Mouse (Mus musculus): ENCODE results near the gene Tfb2m. TPM values are rescaled to one million over a fixed set of nuclear protein-coding genes. Genes with fewer than 3 reads are reported as not detected.

Tfb2m gene
- polyA plus RNA-seq, 1 experiment from 2014 or later: 38.9 TPM

DNA sequence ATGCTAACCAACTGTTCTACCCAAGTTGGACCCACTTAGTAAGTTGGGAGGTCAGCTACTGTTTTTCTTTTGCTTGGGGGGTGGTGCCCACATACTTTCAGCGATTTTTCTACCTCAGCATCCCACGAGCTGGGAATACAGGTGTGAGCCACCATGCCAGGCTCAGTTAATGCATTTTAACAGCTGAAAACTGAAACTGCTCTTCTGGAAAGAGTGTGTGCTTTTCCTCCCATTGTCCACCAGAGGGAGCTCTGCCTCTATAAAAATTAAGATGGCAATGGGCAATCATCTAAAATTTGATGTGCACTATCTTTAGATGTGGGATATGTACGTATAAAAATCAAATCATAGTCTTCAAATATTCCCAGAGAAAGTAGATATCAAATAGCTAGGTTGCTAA lies 43.5 kb downstream of the Tfb2m start:
- no peak overlapping the region for H3K4me3 ChIP-seq (replicated peaks; ENCODE audit: low read depth, low read length)
- no peak overlapping the region for H3K4me2 ChIP-seq (ENCODE audit: low read length)
- ATAC-seq (replicated peaks; ENCODE audit: low FRiP score, low read depth) (no peak), DNase-seq (ENCODE audit: low spot score) (peak; percentile 57)
- H3K4me1 ChIP-seq (replicated peaks; ENCODE audit: insufficient read depth, low read length): no peaks in the 10 kb centered on the region
- no peak overlapping the region for H3K9ac ChIP-seq (ENCODE audit: low read depth, low read length)
- no peaks in the 10 kb centered on the region for H3K36me3 ChIP-seq (ENCODE audit: insufficient read depth, low read length)
- H3K27me3 ChIP-seq (ENCODE audit: insufficient read depth, low read length): no peaks in the 10 kb centered on the region
- WGBS: 13% methylated on average over 3 of the region's 3 CpGs
- TF ChIP-seq CTCF (IDR thresholded peaks at IDR 0.05; ENCODE audit: low read depth): peak; percentile 84
- H3K9me3 ChIP-seq (replicated peaks; ENCODE audit: low read length): no peaks in the 10 kb centered on the region
- H3K27ac ChIP-seq: no peak overlapping the region

DNA sequence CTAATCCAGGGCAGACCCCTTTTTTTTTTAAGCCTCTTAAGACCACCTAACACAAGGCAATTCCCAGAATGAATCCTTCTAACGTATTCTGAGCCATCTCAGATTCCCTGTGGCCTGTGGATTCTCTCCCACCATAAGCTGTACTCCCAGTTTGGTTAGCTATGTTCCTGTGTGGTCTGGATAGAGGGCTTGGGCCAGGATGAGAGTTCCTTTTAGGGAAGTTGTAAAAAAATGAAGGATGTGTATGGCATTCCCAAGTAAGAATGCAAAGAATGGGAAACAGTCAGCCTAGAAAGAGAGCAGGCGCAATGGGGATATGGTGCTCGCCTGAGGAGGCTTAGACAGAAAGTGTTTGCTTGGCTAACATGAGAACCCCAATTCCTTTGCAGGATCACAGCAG lies 46.8 kb downstream of the Tfb2m start:
- 0 out of 2 replicates have a peak overlapping the region, but pooled peaks have one; percentile 25 for H3K27ac ChIP-seq
- no peaks in the 10 kb centered on the region for H3K27me3 ChIP-seq (ENCODE audit: insufficient read depth, low read length)
- no peak overlapping the region for H3K4me2 ChIP-seq (ENCODE audit: low read length)
- TF ChIP-seq CTCF (IDR thresholded peaks at IDR 0.05; ENCODE audit: low read depth): no peak
- no peaks in the 10 kb centered on the region for H3K9me3 ChIP-seq (replicated peaks; ENCODE audit: low read length)
- no peaks in the 10 kb centered on the region for H3K36me3 ChIP-seq (ENCODE audit: insufficient read depth, low read length)
- no peak overlapping the region for H3K4me3 ChIP-seq (replicated peaks; ENCODE audit: low read depth, low read length)
- DNase-seq (ENCODE audit: low spot score) (peak; percentile 86), ATAC-seq (replicated peaks; ENCODE audit: low FRiP score, low read depth) (0 out of 2 replicates have a peak, but pooled peaks have one; percentile 21)
- no peaks in the 10 kb centered on the region for H3K4me1 ChIP-seq (replicated peaks; ENCODE audit: insufficient read depth, low read length)
- H3K9ac ChIP-seq (ENCODE audit: low read depth, low read length): no peak overlapping the region
- 57% methylated on average over 3 of the region's 3 CpGs for WGBS

DNA sequence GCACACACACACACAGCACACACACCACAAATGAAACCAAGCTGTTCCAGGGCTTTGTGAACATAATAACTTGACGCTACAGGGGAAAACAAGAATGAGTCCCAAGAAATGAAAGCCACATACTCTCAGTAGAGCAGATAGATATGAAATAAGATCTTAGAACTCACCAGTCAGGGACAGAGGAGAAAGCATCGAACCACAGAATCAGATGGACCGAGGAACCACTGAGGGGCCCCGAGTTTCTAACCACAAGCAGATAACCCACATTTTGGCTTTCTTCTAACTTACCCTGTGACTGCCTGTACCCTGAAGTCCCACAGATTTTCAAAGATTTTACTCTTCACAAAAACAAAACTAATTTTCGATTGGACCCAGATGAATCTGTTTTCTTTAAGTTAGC lies 53.2 kb downstream of the Tfb2m start:
- H3K9me3 ChIP-seq (replicated peaks; ENCODE audit: low read length): no peaks in the 10 kb centered on the region
- no peak for TF ChIP-seq CTCF (IDR thresholded peaks at IDR 0.05; ENCODE audit: low read depth)
- H3K27ac ChIP-seq: no peak overlapping the region
- H3K36me3 ChIP-seq (ENCODE audit: insufficient read depth, low read length): no peaks in the 10 kb centered on the region
- H3K27me3 ChIP-seq (ENCODE audit: insufficient read depth, low read length): no peaks in the 10 kb centered on the region
- WGBS: 81% methylated on average over 5 of the region's 5 CpGs
- no peaks in the 10 kb centered on the region for H3K4me1 ChIP-seq (replicated peaks; ENCODE audit: insufficient read depth, low read length)
- no peak overlapping the region for H3K4me2 ChIP-seq (ENCODE audit: low read length)
- H3K9ac ChIP-seq (ENCODE audit: low read depth, low read length): no peak overlapping the region
- no peak overlapping the region for H3K4me3 ChIP-seq (replicated peaks; ENCODE audit: low read depth, low read length)
- DNase-seq (ENCODE audit: low spot score) (no peak), ATAC-seq (replicated peaks; ENCODE audit: low FRiP score, low read depth) (no peak)

- Histone ChIP-seq H3K9ac (ENCODE audit: low read depth, low read length) (no peak overlapping the region), H3K4me1 (replicated peaks; ENCODE audit: insufficient read depth, low read length) (no peaks in the 10 kb centered on the region), H3K4me3 (replicated peaks; ENCODE audit: low read depth, low read length) (no peak overlapping the region), H3K4me2 (ENCODE audit: low read length) (no peak overlapping the region), H3K27me3 (ENCODE audit: insufficient read depth, low read length) (no peaks in the 10 kb centered on the region), H3K27ac (no peak overlapping the region), H3K36me3 (ENCODE audit: insufficient read depth, low read length) (no peaks in the 10 kb centered on the region), H3K9me3 (replicated peaks; ENCODE audit: low read length) (no peaks in the 10 kb centered on the region)
- DNase-seq (ENCODE audit: low spot score): peak; percentile 72
- WGBS: 52% methylated on average over 5 of the region's 5 CpGs
- 0 out of 2 replicates have a peak, but pooled peaks have one; percentile 31 for ATAC-seq (replicated peaks; ENCODE audit: low FRiP score, low read depth)
- TF ChIP-seq CTCF (IDR thresholded peaks at IDR 0.05; ENCODE audit: low read depth): no peak
Measured at GRCm38 (mm10) chr1:179488520-179488919, 57.5 kb downstream of the Tfb2m start.

GRCm38 (mm10) chr1:179487990-179488389 lies 58.1 kb downstream of the Tfb2m start:
- no peak overlapping the region for H3K9ac ChIP-seq (ENCODE audit: low read depth, low read length)
- no peaks in the 10 kb centered on the region for H3K27me3 ChIP-seq (ENCODE audit: insufficient read depth, low read length)
- H3K9me3 ChIP-seq (replicated peaks; ENCODE audit: low read length): no peaks in the 10 kb centered on the region
- ATAC-seq (replicated peaks; ENCODE audit: low FRiP score, low read depth): 0 out of 2 replicates have a peak, but pooled peaks have one; percentile 11
- no peak overlapping the region for H3K4me2 ChIP-seq (ENCODE audit: low read length)
- WGBS: 19% methylated on average over 5 of the region's 5 CpGs
- no peak for TF ChIP-seq CTCF (IDR thresholded peaks at IDR 0.05; ENCODE audit: low read depth)
- H3K4me3 ChIP-seq (replicated peaks; ENCODE audit: low read depth, low read length): no peak overlapping the region
- H3K36me3 ChIP-seq (ENCODE audit: insufficient read depth, low read length): no peaks in the 10 kb centered on the region
- H3K27ac ChIP-seq: no peak overlapping the region
- no peaks in the 10 kb centered on the region for H3K4me1 ChIP-seq (replicated peaks; ENCODE audit: insufficient read depth, low read length)
- peak; percentile 75 for DNase-seq (ENCODE audit: low spot score)

GRCm38 (mm10) chr1:179487238-179487637 lies 58.8 kb downstream of the Tfb2m start:
- Histone ChIP-seq H3K27me3 (ENCODE audit: insufficient read depth, low read length) (no peaks in the 10 kb centered on the region), H3K4me1 (replicated peaks; ENCODE audit: insufficient read depth, low read length) (no peaks in the 10 kb centered on the region), H3K9me3 (replicated peaks; ENCODE audit: low read length) (no peaks in the 10 kb centered on the region), H3K4me3 (replicated peaks; ENCODE audit: low read depth, low read length) (no peak overlapping the region), H3K27ac (no peak overlapping the region), H3K4me2 (ENCODE audit: low read length) (no peak overlapping the region), H3K36me3 (ENCODE audit: insufficient read depth, low read length) (no peaks in the 10 kb centered on the region), H3K9ac (ENCODE audit: low read depth, low read length) (no peak overlapping the region)
- WGBS: 55% methylated on average over 2 of the region's 2 CpGs
- DNase-seq (ENCODE audit: low spot score): no peak
- no peak for ATAC-seq (replicated peaks; ENCODE audit: low FRiP score, low read depth)
- no peak for TF ChIP-seq CTCF (IDR thresholded peaks at IDR 0.05; ENCODE audit: low read depth)

Measured in kidney, postnatal 0 days (tissue).